Mouse (Mus musculus) lung, embryonic 15.5 days (tissue): ENCODE results near the gene Tph1. TPM values are rescaled to one million over a fixed set of nuclear protein-coding genes. Genes with fewer than 3 reads are reported as not detected.
A peak's percentile ranks its signal among the peaks of the same experiment; 100 is the strongest.

Source experiments
- ATAC-seq: fragments of 200-750 bp; cut with Nextera tagmentation; 2 replicates; pipeline ENCODE4 v1.8.0; 2017; ENCODE audit warnings: moderate number of reproducible peaks, borderline replicate concordance; ENCODE audit not compliant: low FRiP score, low TSS enrichment; ENCODE audit errors: extremely low read depth
- H3K27ac ChIP-seq: fragments of 300-500 bp; sonication (generic); 2 replicates; pipeline ENCODE4 v1.5.1; 2015; ENCODE audit warnings: moderate library complexity, mild to moderate bottlenecking, inconsistent platforms
- H3K27me3 ChIP-seq: fragments of 300-500 bp; sonication (generic); 2 replicates; pipeline ENCODE4 v1.6.1; 2015; ENCODE audit warnings: inconsistent platforms
- H3K36me3 ChIP-seq: fragments of 300-500 bp; sonication (generic); 2 replicates; pipeline ENCODE4 v1.6.1; 2015; ENCODE audit warnings: inconsistent platforms
- H3K4me1 ChIP-seq: fragments of 300-500 bp; sonication (generic); 2 replicates; pipeline ENCODE4 v1.6.1; 2015; ENCODE audit warnings: inconsistent platforms
- H3K4me2 ChIP-seq: fragments of 300-500 bp; sonication (generic); 2 replicates; pipeline ENCODE4 v1.6.1; 2015; ENCODE audit warnings: inconsistent platforms, mild to moderate bottlenecking, moderate library complexity
- H3K4me3 ChIP-seq: fragments of 300-500 bp; sonication (generic); 2 replicates; pipeline ENCODE4 v1.5.1; 2015; ENCODE audit warnings: mild to moderate bottlenecking, inconsistent platforms
- H3K9ac ChIP-seq: fragments of 300-500 bp; sonication (generic); 2 replicates; pipeline ENCODE4 v1.6.1; 2015; ENCODE audit warnings: inconsistent platforms
- H3K9me3 ChIP-seq: fragments of 300-500 bp; sonication (generic); 2 replicates; pipeline ENCODE4 v1.6.1; 2016; ENCODE audit warnings: inconsistent platforms
- WGBS: fragments of 180-500 bp; shearing (Covaris S2); methylation state at CpG from one replicate; pipeline ENCODE4 v1.1.7; 2015; 5-methylcytosine and 5-hydroxymethylcytosine counted together
- polyA plus RNA-seq: library from polyadenylated mRNA; unstranded; fragments of >200 nt; fragmentation: Nextera tagmentation; extraction: Ambion mirVana; gene quantifications from 2 replicates; pipeline ENCODE4 v1.2.1, GENCODE M21; 2015

The Tph1 gene
- polyA plus RNA-seq, 1 experiment from 2014 or later: 0.39 TPM

DNA sequence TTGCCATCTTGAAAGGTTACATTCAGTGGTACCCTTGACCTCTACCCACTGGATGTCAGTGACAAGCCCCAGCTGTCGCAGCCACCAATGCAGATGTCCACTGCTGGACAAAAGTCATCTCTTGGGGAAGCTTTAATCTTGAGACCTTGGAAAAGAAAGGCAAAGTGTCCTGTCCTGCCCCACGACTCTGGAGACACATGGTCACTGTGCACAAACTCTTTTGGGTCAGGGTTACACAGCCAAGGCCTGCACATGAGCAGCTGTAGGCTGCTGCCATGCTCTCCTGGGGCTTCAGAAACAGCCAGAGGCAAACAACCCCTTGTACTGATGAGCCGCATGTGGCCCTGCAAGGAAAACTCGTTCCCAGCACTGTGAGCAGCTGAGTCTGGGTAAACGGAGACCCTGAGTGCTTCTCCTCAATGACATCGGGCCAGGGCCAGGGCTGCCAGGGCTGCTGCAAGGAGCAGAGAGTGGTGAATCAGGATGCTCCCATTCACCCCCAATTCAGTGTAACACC is 59.9 kb downstream of the Tph1 start:
- H3K4me1 ChIP-seq: peaks cover 35% of the 10 kb centered on the region
- no peak overlapping the region for H3K4me3 ChIP-seq
- no peak for ATAC-seq
- no peaks in the 10 kb centered on the region for H3K9me3 ChIP-seq
- no peaks in the 10 kb centered on the region for H3K36me3 ChIP-seq
- no peak overlapping the region for H3K4me2 ChIP-seq
- no peaks in the 10 kb centered on the region for H3K27me3 ChIP-seq
- H3K27ac ChIP-seq: peak overlapping the region; percentile 20; the same call in 1 of the 2 replicates
- no peak overlapping the region for H3K9ac ChIP-seq
- 58% methylated on average over 6 of the region's 6 CpGs for WGBS

DNA sequence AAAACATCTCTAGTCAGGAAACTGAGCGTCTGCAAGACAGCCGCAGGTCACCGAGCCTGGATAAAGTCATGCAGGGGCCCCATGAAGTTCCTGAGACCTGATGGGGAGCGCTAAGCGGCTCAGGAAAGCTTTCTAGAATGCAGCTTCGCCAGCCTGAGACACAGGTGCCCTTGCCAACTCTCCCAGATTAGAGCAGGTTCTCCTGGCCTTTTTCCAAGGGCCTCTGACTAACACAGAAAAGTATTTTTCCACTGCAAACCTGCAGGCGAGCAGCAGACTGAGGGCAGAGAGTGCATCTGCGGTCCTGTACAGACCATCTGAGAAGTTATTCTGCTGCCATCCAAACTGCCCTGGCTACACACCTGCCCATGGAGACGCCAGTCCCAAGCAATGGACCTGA is 60.4 kb downstream of the Tph1 start:
- H3K27me3 ChIP-seq: no peaks in the 10 kb centered on the region
- peaks cover 38% of the 10 kb centered on the region for H3K4me1 ChIP-seq
- H3K27ac ChIP-seq: peak overlapping the region; percentile 20; the same call in 1 of the 2 replicates
- 50% methylated on average over 9 of the region's 9 CpGs for WGBS
- no peaks in the 10 kb centered on the region for H3K9me3 ChIP-seq
- H3K36me3 ChIP-seq: no peaks in the 10 kb centered on the region
- H3K9ac ChIP-seq: no peak overlapping the region
- H3K4me2 ChIP-seq: no peak overlapping the region
- no peak for ATAC-seq
- H3K4me3 ChIP-seq: no peak overlapping the region

DNA sequence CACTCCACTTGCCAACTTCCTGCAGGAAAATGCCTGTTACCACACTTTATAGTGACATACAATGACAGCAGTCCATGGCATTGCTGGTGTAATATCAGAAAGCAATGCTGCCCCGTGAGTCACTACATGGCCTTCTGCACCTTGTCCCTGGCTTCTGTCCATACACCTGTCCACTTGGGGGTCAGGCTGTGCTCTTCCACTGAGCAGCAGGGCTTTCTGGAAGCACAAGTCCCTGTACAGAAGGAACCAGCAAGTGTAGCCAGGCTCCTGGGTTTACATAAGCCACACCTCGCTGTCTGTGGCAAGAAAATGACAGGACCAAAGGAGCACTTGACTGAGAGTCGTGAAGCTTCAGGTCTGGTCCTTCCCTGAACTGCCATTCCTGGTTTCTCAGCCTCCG is 63.0 kb downstream of the Tph1 start:
- Histone ChIP-seq H3K9ac (no peak overlapping the region), H3K4me3 (no peak overlapping the region), H3K4me2 (no peak overlapping the region), H3K27me3 (no peaks in the 10 kb centered on the region), H3K4me1 (peaks cover 25% of the 10 kb centered on the region), H3K9me3 (no peaks in the 10 kb centered on the region), H3K27ac (no peak overlapping the region), H3K36me3 (no peaks in the 10 kb centered on the region)
- ATAC-seq: no peak
- WGBS: 66% methylated on average over 4 of the region's 4 CpGs

DNA sequence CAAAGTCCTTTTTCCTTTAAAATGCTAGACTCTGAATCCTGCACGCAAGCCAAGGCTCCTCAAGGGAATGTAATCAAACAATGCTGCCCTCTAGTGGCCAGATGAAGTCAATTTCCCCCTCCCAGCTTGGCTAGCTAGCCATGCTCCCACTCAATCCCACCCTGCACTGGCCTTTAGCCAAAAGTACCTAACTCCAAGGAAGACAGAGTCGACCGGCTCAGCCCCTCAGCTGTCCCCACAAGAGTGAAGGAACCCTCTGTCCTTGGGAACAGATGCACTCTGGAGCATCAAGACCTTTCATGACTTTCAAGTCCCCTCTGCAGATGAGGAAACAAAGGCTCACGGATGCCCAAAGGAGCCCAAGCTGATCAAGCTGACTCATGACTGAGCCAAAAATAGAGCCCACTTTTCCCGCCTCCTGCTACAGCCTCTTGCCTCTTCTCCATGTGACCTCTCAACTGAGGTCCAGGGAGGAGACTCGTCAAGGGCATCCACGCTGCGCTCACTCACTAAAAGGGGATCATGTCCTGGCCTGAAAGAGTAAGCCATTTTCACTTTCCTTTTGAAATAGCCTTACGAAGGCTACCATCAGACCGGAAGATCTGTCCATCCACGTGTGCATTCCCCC is 64.8 kb downstream of the Tph1 start:
- no peak overlapping the region for H3K4me2 ChIP-seq
- H3K9ac ChIP-seq: no peak overlapping the region
- no peaks in the 10 kb centered on the region for H3K27me3 ChIP-seq
- no peaks in the 10 kb centered on the region for H3K36me3 ChIP-seq
- H3K4me1 ChIP-seq: peaks cover 15% of the 10 kb centered on the region
- no peak overlapping the region for H3K4me3 ChIP-seq
- no peak for ATAC-seq
- 50% methylated on average over 11 of the region's 11 CpGs for WGBS
- H3K27ac ChIP-seq: no peak overlapping the region
- no peaks in the 10 kb centered on the region for H3K9me3 ChIP-seq

- H3K4me3 ChIP-seq: no peak overlapping the region
- no peak overlapping the region for H3K27ac ChIP-seq
- no peak overlapping the region for H3K4me2 ChIP-seq
- ATAC-seq: peak; percentile 37; the same call in 1 of the 2 replicates
- H3K36me3 ChIP-seq: no peaks in the 10 kb centered on the region
- H3K9ac ChIP-seq: no peak overlapping the region
- no peaks in the 10 kb centered on the region for H3K9me3 ChIP-seq
- whole genome bisulfite sequencing: 60% methylated on average over 8 of the region's 8 CpGs
- H3K4me1 ChIP-seq: peaks cover 10% of the 10 kb centered on the region; the same call in 1 of the 2 replicates
- no peaks in the 10 kb centered on the region for H3K27me3 ChIP-seq
Observed at GRCm38 (mm10) chr7:46607031-46607426, 65.3 kb downstream of the Tph1 start.

DNA sequence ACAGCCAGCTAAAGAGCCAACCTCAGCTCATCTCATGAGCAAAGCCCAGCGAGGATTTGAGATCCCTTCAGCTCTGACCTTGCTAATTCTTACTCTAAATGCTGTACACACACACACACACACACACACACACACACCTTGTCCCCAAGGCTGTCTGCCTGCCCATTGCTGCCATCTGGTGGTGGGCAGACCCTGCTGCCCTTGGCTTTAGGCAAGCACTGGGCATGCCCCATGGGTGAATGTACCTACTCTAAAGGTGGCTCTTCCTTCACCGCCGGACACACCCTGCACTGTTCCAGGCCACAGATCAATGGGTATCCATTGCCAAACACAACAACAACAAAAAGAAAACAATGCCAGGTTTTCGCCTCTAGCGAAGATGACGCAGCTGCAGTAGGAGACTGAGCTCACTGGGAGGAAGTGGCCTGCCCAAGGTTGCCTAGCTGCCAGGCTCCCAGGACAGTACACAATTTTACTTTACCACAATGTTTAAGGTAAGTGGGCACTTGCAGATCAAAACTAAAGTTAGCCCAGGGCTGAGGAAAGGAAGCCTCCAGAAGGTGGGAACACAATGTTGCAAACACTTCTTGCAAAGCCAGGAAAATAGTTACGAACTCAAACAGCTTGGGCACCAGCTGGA is 65.8 kb downstream of the Tph1 start:
- Histone ChIP-seq H3K4me2 (no peak overlapping the region), H3K4me1 (peaks cover 5% of the 10 kb centered on the region; the same call in 1 of the 2 replicates), H3K9ac (no peak overlapping the region), H3K27me3 (no peaks in the 10 kb centered on the region), H3K4me3 (no peak overlapping the region), H3K36me3 (no peaks in the 10 kb centered on the region), H3K27ac (no peak overlapping the region), H3K9me3 (no peaks in the 10 kb centered on the region)
- ATAC-seq: peak; percentile 51; the same call in 1 of the 2 replicates
- WGBS: 82% methylated on average over 7 of the region's 7 CpGs

- H3K27me3 ChIP-seq: no peaks in the 10 kb centered on the region
- no peak overlapping the region for H3K27ac ChIP-seq
- ATAC-seq: no peak
- H3K9ac ChIP-seq: no peak overlapping the region
- 74% methylated on average over 7 of the region's 7 CpGs for WGBS
- H3K4me3 ChIP-seq: no peak overlapping the region
- H3K9me3 ChIP-seq: no peaks in the 10 kb centered on the region
- no peaks in the 10 kb centered on the region for H3K36me3 ChIP-seq
- peaks cover 3% of the 10 kb centered on the region; the same call in 1 of the 2 replicates for H3K4me1 ChIP-seq
- H3K4me2 ChIP-seq: no peak overlapping the region
Observed at GRCm38 (mm10) chr7:46603051-46603450, 69.3 kb downstream of the Tph1 start.

DNA sequence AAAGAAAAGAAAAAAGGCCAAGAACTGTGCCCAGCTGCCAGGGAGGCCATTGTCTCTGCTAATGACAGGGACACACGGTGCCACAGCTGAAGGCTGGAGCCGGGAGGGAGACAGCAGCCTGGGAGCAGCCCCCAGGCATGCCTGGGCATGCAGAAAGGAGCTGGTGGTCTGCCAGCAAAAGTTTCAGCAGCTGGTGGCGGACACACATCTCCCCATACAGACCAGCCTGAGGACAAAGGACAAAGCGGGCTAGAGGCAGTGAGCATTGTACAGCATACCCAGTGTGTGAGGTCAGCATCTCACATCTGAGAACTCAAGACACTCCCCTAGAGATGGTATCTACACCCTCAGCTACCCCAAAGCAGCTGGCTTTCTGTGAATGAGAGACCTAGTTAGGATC is 70.3 kb downstream of the Tph1 start:
- no peaks in the 10 kb centered on the region for H3K27me3 ChIP-seq
- no peak overlapping the region for H3K4me2 ChIP-seq
- H3K4me3 ChIP-seq: no peak overlapping the region
- no peaks in the 10 kb centered on the region for H3K9me3 ChIP-seq
- peaks cover 1% of the 10 kb centered on the region; the same call in 1 of the 2 replicates for H3K4me1 ChIP-seq
- H3K27ac ChIP-seq: no peak overlapping the region
- 49% methylated on average over 4 of the region's 4 CpGs for whole genome bisulfite sequencing
- no peaks in the 10 kb centered on the region for H3K36me3 ChIP-seq
- no peak for ATAC-seq
- no peak overlapping the region for H3K9ac ChIP-seq

DNA sequence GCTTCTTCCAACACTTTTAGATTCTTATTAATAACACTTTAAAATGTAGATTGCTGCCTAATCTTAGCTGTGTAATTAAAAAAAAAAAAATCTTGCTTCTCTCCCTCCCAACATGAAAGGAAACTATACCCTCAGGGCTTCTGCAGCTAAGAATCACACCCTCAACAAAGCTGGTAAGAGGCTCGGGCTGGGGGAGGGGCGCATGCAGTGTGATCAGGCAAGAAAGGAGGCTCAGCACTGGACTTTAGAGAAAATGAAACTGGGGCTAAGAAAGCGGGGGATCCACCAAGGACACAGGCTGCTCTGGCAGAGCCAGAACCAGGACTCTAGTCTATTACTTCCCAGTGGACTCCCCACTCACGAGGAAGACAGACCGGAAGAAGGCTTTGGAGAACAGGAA is 71.2 kb downstream of the Tph1 start:
- no peak overlapping the region for H3K4me2 ChIP-seq
- no peaks in the 10 kb centered on the region for H3K9me3 ChIP-seq
- H3K9ac ChIP-seq: no peak overlapping the region
- no peak for ATAC-seq
- no peaks in the 10 kb centered on the region for H3K27me3 ChIP-seq
- no peak overlapping the region for H3K27ac ChIP-seq
- no peaks in the 10 kb centered on the region for H3K4me1 ChIP-seq
- WGBS: 56% methylated on average over 5 of the region's 5 CpGs
- no peak overlapping the region for H3K4me3 ChIP-seq
- no peaks in the 10 kb centered on the region for H3K36me3 ChIP-seq

DNA sequence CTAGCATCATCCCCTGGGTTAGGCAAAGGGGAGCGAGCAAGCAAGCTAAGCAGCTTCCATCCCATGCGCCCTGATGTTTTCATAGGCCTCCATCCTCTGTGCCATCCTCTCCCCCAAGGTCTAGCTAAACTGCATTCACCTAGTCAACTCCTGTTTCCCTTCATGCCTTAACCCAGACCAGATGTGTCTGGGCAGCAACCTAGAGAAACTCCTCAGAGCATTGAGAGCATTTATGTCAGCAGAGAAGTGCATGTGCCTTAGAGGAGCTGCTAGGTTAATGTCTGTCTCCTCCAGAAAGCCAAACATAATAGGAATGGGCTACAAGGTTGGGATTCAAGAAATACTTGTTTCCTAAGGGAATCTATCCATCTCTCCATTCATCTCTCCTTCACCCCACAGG is 75.3 kb downstream of the Tph1 start:
- Histone ChIP-seq H3K9me3 (no peaks in the 10 kb centered on the region), H3K9ac (no peak overlapping the region), H3K4me1 (no peaks in the 10 kb centered on the region), H3K4me3 (no peak overlapping the region), H3K27ac (no peak overlapping the region), H3K4me2 (no peak overlapping the region), H3K27me3 (no peaks in the 10 kb centered on the region), H3K36me3 (no peaks in the 10 kb centered on the region)
- ATAC-seq: no peak
- WGBS: 95% methylated on average over 2 of the region's 2 CpGs
